ENCODE assay signal across 8 mouse cellular contexts in the genomic region with DNA sequence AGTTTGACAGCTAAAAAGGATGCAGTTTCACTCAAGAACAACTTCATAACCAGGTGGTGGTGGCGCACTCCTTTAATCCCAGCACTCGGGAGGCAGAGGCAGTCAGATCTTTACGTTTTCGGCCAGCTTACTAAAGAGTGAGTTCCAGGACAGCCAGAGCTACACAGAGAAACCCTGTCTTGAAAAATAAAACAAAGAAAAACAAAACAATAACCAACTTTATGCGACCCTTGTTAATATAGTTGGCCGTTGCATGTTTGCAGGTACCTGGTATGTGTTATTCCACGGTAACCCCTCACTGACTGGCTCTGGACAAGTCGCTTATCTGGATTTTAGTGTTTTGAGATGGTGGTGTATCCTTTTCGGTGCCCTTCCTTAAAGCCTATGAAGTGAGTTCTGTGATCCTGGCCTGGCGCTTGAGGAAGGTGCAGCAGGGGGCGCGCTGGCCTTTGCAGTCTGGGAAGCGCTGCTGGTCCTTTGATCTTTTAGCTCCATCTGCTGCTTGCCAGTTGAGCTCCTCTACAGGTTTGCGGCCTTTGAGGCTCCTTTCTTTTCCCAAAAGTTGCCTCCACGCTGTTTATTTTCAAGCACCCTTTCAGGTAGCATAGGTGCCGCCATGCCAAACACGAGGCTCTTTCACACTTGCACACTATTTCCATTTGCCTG. TPM values are rescaled to one million over a fixed set of nuclear protein-coding genes. Genes with fewer than 3 reads are reported as not detected.
A peak's percentile ranks its signal among the peaks of the same experiment; 100 is the strongest.
DNase-seq lines count a peak whose midpoint lies in the region; ATAC-seq lines count a peak whose summit lies in the region.

A gene (minus strand): TSS at position 430 of the 666 bp plus-strand sequence.

- no peaks in the 10 kb centered on the region for H3K36me3 ChIP-seq in hindbrain, embryonic 11.5 days (ENCODE audit: control insufficient read depth, insufficient read depth, low read length)

- peak within 1 kb of the TSS; percentile 51 for H3K4me2 ChIP-seq in hindbrain, embryonic 11.5 days (replicated peaks; ENCODE audit: low read depth, low read length)

- peak within 1 kb of the TSS; percentile 93 for H3K9ac ChIP-seq in hindbrain, embryonic 11.5 days (ENCODE audit: low read depth, low read length)

- WGBS in hindbrain, embryonic 11.5 days = 9% methylated on average over 17 of the region's 17 CpGs

- no peaks in the 10 kb centered on the region for H3K27me3 ChIP-seq in hindbrain, embryonic 11.5 days (ENCODE audit: control insufficient read depth, insufficient read depth, low read length)

- no peak within 1 kb of the TSS; the same call in 1 of the 2 replicates for H3K27ac ChIP-seq in hindbrain, embryonic 11.5 days (ENCODE audit: low read depth, low read length)

- ATAC-seq in hindbrain, embryonic 11.5 days (ENCODE audit: low FRiP score) = peak; percentile 50

- H3K4me3 ChIP-seq in hindbrain, embryonic 11.5 days (ENCODE audit: low read depth, low read length) = peak within 1 kb of the TSS; percentile 81

- DNase-seq in Muller cell, postnatal 12 days (ENCODE audit: inconsistent ontology term) = peak; percentile 84
- DNase-seq in cerebellum, adult 9-10 months = peak; percentile 86
- DNase-seq in frontal cortex, adult 2 months (ENCODE audit: extremely low spot score in 1 of 2, low spot score in 1 of 2) = peak; percentile 55 to 82
- peak; percentile 88 for DNase-seq in hindbrain, embryonic 11.5 days (ENCODE audit: low spot score)
- DNase-seq in layer of hippocampus, postnatal 10 days (ENCODE audit: low spot score in 2 of 2) = peak; percentile 56 to 76
- peak; percentile 84 for DNase-seq in lung, postnatal 14 days
- peak; percentile 57 for DNase-seq in retina, adult 2 months (ENCODE audit: low read depth, low spot score)
- peak; percentile 83 to 84 for DNase-seq in thymus, postnatal 36 days

- H3K9me3 ChIP-seq in hindbrain, embryonic 11.5 days (ENCODE audit: control insufficient read depth, low read length) = no peaks in the 10 kb centered on the region

- H3K4me1 ChIP-seq in hindbrain, embryonic 11.5 days (replicated peaks; ENCODE audit: control insufficient read depth, insufficient read depth, low read length) = 0 out of 2 replicates have a peak, but pooled peaks cover 3% of the 10 kb centered on the region

RNA-seq across cellular contexts. Expression of the gene that starts here (rescaled TPM):
- 137 and 149 TPM in 2 replicates for polyA plus RNA-seq in frontal cortex, adult 2 months (2012; rRNA removed)
- 48.4 and 55.5 TPM in 2 replicates for polyA plus RNA-seq in hindbrain, embryonic 11.5 days (2014; fragmentation: Nextera tagmentation; extraction: Ambion mirVana)
- total RNA-seq in layer of hippocampus, postnatal 10 days (2021) = 10 to 100 TPM; 56.9 to 60.7 TPM
